Mouse (Mus musculus): Measurements from ENCODE around the gene Zfp963. TPM values are rescaled to one million over a fixed set of nuclear protein-coding genes. Genes with fewer than 3 reads are reported as not detected.
A peak's percentile ranks its signal among the peaks of the same experiment; 100 is the strongest.
"Not testable (repeated sequence)": the region's sequence is repeated elsewhere in the genome, so short reads cannot be mapped to it uniquely, and the experiment has no call there.

Zfp963 gene
- polyA plus RNA-seq, 1 experiment, result 0.22 TPM

DNA sequence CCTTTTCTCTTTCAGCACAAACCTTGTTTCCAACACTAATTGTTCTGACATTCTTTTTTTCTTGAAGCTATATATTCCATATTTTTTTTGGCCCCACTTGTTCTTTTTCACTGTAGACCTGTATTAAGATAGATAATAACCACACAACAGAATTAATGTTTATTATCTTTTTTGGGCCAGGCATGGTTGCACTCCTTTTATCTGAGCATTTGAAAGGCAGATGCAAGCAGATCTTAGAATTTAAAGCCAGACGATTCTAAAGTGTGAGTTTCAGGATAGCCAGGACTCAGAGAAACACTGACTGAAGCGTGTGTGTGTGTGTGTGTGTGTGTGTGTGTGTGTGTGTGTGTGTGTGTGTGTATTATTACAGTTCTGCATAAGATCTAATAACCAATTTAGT, 2.7 kb upstream of the Zfp963 start:
- Histone ChIP-seq H3K9me3 (no peaks in the 10 kb centered on the region), H3K4me1 (peaks cover 17% of the 10 kb centered on the region), H3K27me3 (replicated peaks) (no peaks in the 10 kb centered on the region)

DNA sequence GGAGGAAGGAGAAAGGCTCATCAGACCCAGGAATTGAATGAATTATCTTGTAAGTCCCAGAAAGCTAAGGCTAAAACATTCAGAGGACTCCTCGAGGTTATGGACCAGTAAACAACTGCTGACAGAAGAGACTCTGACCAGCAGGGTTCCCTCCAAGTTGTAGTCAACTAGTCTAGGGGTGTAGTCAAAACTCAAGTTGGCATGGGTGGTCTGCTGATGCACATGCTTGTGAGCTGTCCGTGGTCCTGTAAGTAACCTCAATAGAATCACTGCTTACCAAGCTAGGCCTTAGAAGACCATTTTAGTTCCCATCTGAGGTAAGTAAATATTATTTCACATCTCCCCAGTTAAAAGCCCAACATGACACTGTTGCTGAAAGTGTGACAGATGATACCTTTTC, 8.5 kb downstream of the Zfp963 start:
- H3K27me3 ChIP-seq (replicated peaks), result peaks cover 3% of the 10 kb centered on the region
- peaks cover 15% of the 10 kb centered on the region for H3K36me3 ChIP-seq (replicated peaks; ENCODE audit: low read length)
- TF ChIP-seq GATA1 (IDR thresholded peaks at IDR 0.05; ENCODE audit: borderline replicate concordance, low read length) (no peak), FLI1 (IDR thresholded peaks at IDR 0.05; ENCODE audit: low read length) (no peak)
- H3K9me3 ChIP-seq, result no peaks in the 10 kb centered on the region
- H3K4me3 ChIP-seq (replicated peaks), result no peak overlapping the region
- H3K4me1 ChIP-seq, result no peaks in the 10 kb centered on the region; the same call in 1 of the 2 replicates

More for the DNA sequence above, 2.7 kb upstream of the Zfp963 start:
- TF ChIP-seq FLI1 (IDR thresholded peaks at IDR 0.05; ENCODE audit: low read length), result no peak
- no peak for TF ChIP-seq GATA1 (IDR thresholded peaks at IDR 0.05; ENCODE audit: borderline replicate concordance, low read length)
- Histone ChIP-seq H3K36me3 (replicated peaks; ENCODE audit: low read length) (peaks cover 17% of the 10 kb centered on the region), H3K4me3 (replicated peaks) (no peak overlapping the region)

DNA sequence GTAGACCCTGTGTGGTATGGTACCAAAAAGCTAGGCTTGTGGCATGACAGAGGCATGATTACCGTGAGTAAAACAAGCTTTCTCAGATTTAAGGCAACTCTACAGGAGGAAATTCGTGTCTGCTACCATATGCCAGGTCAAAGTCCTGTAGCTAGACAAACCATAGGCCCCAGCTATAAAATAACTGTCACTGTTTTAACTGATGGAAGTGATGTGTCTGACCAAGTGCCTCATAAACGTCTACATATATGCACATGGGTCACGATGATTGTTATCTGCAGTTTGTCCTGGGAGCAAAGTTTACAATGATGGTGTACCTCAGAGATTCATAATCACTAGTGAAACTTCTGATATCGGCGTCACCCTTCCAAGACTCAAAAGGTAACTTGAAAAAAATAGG, 9.0 kb downstream of the Zfp963 start:
- Histone ChIP-seq H3K4me1 (no peaks in the 10 kb centered on the region; the same call in 1 of the 2 replicates), H3K27me3 (replicated peaks) (peaks cover 3% of the 10 kb centered on the region), H3K36me3 (replicated peaks; ENCODE audit: low read length) (peaks cover 15% of the 10 kb centered on the region), H3K9me3 (no peaks in the 10 kb centered on the region), H3K4me3 (replicated peaks) (no peak overlapping the region)
- TF ChIP-seq GATA1 (IDR thresholded peaks at IDR 0.05; ENCODE audit: borderline replicate concordance, low read length) (no peak), FLI1 (IDR thresholded peaks at IDR 0.05; ENCODE audit: low read length) (no peak)

DNA sequence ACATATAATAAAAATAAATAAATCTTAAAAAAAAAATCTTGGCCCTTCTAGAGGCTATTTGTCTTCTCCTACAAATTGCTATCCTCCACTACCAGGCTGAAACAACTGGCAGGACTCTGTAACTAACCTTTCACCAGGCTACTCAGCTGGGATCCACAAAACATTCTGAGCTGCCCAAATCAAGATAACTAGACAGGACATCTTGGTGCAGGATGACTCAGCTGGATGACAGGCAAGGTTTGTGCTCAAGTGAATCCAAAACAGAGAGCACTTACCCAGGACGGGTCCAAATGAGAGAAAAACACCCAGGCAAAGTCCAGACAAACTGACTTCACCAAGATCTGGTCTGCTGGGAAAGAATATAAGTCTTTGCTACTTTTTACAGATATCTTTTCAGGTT, 14.3 kb downstream of the Zfp963 start:
- no peaks in the 10 kb centered on the region for H3K4me1 ChIP-seq
- no peak for TF ChIP-seq GATA1 (IDR thresholded peaks at IDR 0.05; ENCODE audit: borderline replicate concordance, low read length)
- no peak for TF ChIP-seq FLI1 (IDR thresholded peaks at IDR 0.05; ENCODE audit: low read length)
- H3K4me3 ChIP-seq (replicated peaks), result no peak overlapping the region
- peaks cover 3% of the 10 kb centered on the region for H3K27me3 ChIP-seq (replicated peaks)
- peaks cover 3% of the 10 kb centered on the region; the same call in 1 of the 2 replicates for H3K9me3 ChIP-seq
- H3K36me3 ChIP-seq (replicated peaks; ENCODE audit: low read length), result no peaks in the 10 kb centered on the region

DNA sequence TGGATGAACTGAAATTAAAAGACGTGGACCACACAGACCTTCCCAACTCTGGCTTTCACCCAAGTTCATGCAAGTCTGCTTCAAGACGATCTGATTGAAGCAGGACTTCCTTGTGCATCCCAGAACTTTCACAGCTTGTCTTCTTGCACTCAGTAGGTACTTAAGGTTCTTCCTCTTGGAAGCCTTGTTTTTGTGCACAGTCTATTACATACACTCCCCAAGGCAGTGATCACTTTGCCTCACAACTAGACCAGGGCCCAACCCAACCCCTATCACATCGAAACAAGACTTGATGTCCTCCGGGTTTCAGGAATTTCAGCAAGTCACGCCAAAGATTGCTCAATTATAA, 32.6 kb downstream of the Zfp963 start:
- H3K4me1 ChIP-seq, result peaks cover 32% of the 10 kb centered on the region
- H3K27me3 ChIP-seq (replicated peaks), result no peaks in the 10 kb centered on the region
- peaks cover 22% of the 10 kb centered on the region for H3K36me3 ChIP-seq (replicated peaks; ENCODE audit: low read length)
- 0 out of 2 replicates have a peak, but pooled peaks cover 2% of the 10 kb centered on the region for H3K9me3 ChIP-seq
- H3K4me3 ChIP-seq (replicated peaks), result peak overlapping the region; percentile 99
- TF ChIP-seq GATA1 (IDR thresholded peaks at IDR 0.05; ENCODE audit: borderline replicate concordance, low read length) (no peak), FLI1 (IDR thresholded peaks at IDR 0.05; ENCODE audit: low read length) (no peak)

DNA sequence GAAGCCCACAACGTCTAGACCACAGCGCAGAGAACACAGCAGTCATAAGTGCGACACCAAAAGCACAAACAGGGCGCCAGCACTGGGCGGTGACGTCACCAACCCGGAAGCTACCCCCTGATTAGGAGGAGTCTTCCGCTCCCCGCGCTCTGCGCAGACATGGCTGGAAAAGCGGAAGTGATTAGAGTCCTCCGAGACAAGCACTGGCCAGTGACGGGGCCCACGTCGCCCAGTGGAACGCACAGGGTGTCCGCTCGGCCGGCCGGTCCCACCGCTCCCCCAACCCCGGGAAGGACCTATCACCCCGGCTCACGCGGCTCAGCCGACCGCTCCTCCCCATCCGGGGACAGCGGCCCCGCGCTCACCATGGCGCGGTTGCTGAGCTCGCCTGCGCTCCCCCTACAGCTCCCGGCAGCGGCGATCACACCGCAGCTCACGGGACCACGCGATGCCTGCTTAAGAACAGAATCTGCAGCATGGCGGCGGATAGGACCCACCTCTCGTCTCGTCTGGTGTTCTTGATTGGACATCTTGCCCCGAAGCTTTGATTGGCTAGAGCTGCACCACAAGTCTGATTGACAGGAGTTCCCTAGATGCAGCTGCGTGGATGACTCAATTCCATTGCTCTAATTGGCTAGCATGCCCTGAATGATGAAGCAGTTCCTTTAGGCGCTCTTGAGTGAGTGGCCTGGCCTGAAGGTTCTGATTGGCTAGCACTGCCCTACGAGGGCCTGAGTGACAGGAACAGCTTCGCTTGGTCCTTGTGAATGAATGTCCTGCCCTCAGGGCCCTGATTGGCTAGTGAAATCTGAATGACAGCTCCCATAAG, 33.2 kb downstream of the Zfp963 start:
- peak overlapping the region; percentile 99 for H3K4me3 ChIP-seq (replicated peaks)
- peaks cover 32% of the 10 kb centered on the region for H3K4me1 ChIP-seq
- H3K27me3 ChIP-seq (replicated peaks), result no peaks in the 10 kb centered on the region
- TF ChIP-seq FLI1 (IDR thresholded peaks at IDR 0.05; ENCODE audit: low read length), result peak; percentile 76
- TF ChIP-seq GATA1 (IDR thresholded peaks at IDR 0.05; ENCODE audit: borderline replicate concordance, low read length), result peak; percentile 69; the same call in 1 of the 3 replicates
- peaks cover 27% of the 10 kb centered on the region for H3K36me3 ChIP-seq (replicated peaks; ENCODE audit: low read length)
- 0 out of 2 replicates have a peak, but pooled peaks cover 2% of the 10 kb centered on the region for H3K9me3 ChIP-seq

DNA sequence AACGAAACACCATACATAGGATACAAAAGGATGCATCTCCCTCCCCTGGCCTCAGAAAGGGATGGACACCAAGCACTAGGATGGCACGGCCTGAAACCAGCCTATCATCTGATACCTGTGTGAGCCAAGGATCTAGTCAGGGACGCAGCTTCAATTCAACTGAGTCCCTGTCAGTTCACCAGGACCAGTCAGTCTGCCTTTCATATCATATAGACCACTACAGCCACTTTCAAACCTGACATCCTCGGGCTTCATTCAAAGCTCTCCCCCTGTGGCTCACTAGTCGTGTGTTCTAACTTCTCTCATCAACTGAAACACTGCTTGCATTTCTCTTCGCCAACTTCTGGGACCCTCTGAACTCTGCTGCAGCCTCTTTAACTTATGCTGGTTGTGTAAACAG, 34.4 kb downstream of the Zfp963 start:
- no peak for TF ChIP-seq GATA1 (IDR thresholded peaks at IDR 0.05; ENCODE audit: borderline replicate concordance, low read length)
- no peak for TF ChIP-seq FLI1 (IDR thresholded peaks at IDR 0.05; ENCODE audit: low read length)

DNA sequence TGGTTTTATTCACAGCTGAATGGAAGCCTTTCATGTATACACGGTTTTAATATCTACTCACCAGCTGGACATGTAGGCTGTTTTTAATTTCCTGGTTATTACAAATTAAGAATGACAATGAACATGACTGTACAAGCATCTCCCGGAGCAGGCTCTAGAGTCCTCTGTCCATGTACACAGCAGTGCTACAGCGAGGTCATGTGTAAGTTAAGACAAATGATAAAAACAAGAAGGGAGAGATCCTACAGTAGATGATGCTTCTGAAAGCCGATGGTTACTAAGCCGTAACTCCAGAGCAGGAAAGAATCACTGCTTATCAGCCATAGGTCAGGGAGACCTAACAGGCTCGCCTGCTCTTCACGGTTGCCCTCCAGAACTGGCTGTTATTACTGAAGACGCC, 36.3 kb downstream of the Zfp963 start:
- peaks cover 32% of the 10 kb centered on the region for H3K4me1 ChIP-seq
- no peak for TF ChIP-seq FLI1 (IDR thresholded peaks at IDR 0.05; ENCODE audit: low read length)
- H3K27me3 ChIP-seq (replicated peaks), result no peaks in the 10 kb centered on the region
- peaks cover 55% of the 10 kb centered on the region for H3K36me3 ChIP-seq (replicated peaks; ENCODE audit: low read length)
- H3K4me3 ChIP-seq (replicated peaks), result no peak overlapping the region
- 0 out of 2 replicates have a peak, but pooled peaks cover 3% of the 10 kb centered on the region for H3K9me3 ChIP-seq

More for the DNA sequence above, 34.4 kb downstream of the Zfp963 start:
- no peaks in the 10 kb centered on the region for H3K27me3 ChIP-seq (replicated peaks)
- peaks cover 37% of the 10 kb centered on the region for H3K36me3 ChIP-seq (replicated peaks; ENCODE audit: low read length)
- no peaks in the 10 kb centered on the region for H3K9me3 ChIP-seq
- peaks cover 32% of the 10 kb centered on the region for H3K4me1 ChIP-seq
- H3K4me3 ChIP-seq (replicated peaks), result peak overlapping the region; percentile 87

DNA sequence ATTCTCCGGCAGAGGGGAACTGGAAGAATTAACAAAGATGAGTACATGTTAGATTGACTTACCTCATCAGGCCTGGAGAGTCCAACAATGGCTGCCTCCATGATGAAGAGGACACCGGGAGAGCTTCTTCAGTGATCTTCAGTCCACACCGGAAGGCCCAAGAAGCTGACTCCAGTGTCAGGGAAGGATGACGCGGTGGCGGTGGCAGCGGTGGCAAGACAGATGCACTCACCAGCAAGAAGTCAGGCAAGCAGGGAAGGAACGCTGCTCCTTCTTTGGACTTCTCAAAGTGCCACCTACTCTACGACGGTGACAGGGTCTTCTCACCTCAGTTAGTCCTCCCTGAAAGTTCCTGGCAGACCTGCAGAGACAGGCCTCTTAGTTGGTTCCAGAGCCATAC, 39.1 kb downstream of the Zfp963 start, which contains the start of gene Zfp869:
Gene Zfp869 (minus strand): TSS at position 101 of the 400 bp plus-strand sequence.
- Histone ChIP-seq H3K36me3 (replicated peaks; ENCODE audit: low read length) (peaks cover 84% of the 10 kb centered on the region), H3K4me1 (peaks cover 26% of the 10 kb centered on the region), H3K9me3 (peaks cover 28% of the 10 kb centered on the region), H3K4me3 (replicated peaks) (peak within 1 kb of the TSS; percentile 11)
- H3K27me3 ChIP-seq (replicated peaks), result not testable (repeated sequence)

DNA sequence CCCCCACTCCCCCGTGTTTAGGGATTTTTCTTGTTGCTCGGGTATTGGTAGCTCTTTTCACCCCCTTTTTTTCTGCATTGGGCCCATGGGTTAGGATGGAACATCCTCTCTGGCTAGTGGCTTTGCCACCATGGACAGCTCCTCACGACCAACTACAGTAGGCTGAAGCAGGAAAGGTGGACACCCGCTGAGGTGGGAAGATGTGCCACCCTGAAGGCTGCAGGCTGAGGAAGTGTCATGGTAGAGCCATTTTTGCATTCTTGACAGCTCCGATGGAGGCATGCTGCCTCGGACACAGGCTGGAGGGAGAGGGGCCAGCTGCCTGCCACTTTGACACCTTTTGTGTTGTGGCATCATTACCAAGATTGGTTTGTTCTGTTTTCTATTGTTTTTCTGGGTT, 48.0 kb downstream of the Zfp963 start:
- TF ChIP-seq FLI1 (IDR thresholded peaks at IDR 0.05; ENCODE audit: low read length) (no peak), GATA1 (IDR thresholded peaks at IDR 0.05; ENCODE audit: borderline replicate concordance, low read length) (no peak)
- Histone ChIP-seq H3K4me3 (replicated peaks) (peak overlapping the region; percentile 33), H3K4me1 (no peaks in the 10 kb centered on the region; the same call in 1 of the 2 replicates), H3K9me3 (peaks cover 39% of the 10 kb centered on the region), H3K27me3 (replicated peaks) (no peaks in the 10 kb centered on the region), H3K36me3 (replicated peaks; ENCODE audit: low read length) (peaks cover 42% of the 10 kb centered on the region)

Other genes starting within 250 kb of the Zfp963 start
- gene Gm7697, start 227.0 kb downstream of the Zfp963 start, polyA plus RNA-seq (2012; ENCODE audit: insufficient read depth, low replicate concordance), result not detected in 2 replicates
- 0.07 and 1.4 TPM in 2 replicates for gene Zfp868, start 124.4 kb downstream of the Zfp963 start, polyA plus RNA-seq (2012; ENCODE audit: insufficient read depth, low replicate concordance)
- gene Zfp964, start 95.5 kb downstream of the Zfp963 start, polyA plus RNA-seq (2012; ENCODE audit: insufficient read depth, low replicate concordance), result not detected in 2 replicates
- gene Zfp869, start 39.2 kb downstream of the Zfp963 start, polyA plus RNA-seq (2012; ENCODE audit: insufficient read depth, low replicate concordance), result 0.32 TPM in 1 of 2 replicates, not detected in the other
- gene Gm20422, start 24.9 kb upstream of the Zfp963 start, polyA plus RNA-seq (2012; ENCODE audit: insufficient read depth, low replicate concordance), result not detected in 2 replicates
- gene Atp13a1, start 41.2 kb upstream of the Zfp963 start, polyA plus RNA-seq (2012; ENCODE audit: insufficient read depth, low replicate concordance), result 21.5 and 34.8 TPM in 2 replicates
- not detected in 2 replicates for gene Zfp866, start 41.2 kb upstream of the Zfp963 start, polyA plus RNA-seq (2012; ENCODE audit: insufficient read depth, low replicate concordance)
- 7.0 and 14.6 TPM in 2 replicates for gene Gmip, start 58.7 kb upstream of the Zfp963 start, polyA plus RNA-seq (2012; ENCODE audit: insufficient read depth, low replicate concordance)
- gene Lpar2, start 72.5 kb upstream of the Zfp963 start, polyA plus RNA-seq (2012; ENCODE audit: insufficient read depth, low replicate concordance), result 0.08 TPM in 1 of 2 replicates, not detected in the other
- gene Pbx4, start 82.5 kb upstream of the Zfp963 start, polyA plus RNA-seq (2012; ENCODE audit: insufficient read depth, low replicate concordance), result 1.7 TPM in 1 of 2 replicates, not detected in the other
- 0.20 TPM in 1 of 2 replicates, not detected in the other for gene Cilp2, start 137.7 kb upstream of the Zfp963 start, polyA plus RNA-seq (2012; ENCODE audit: insufficient read depth, low replicate concordance)
- gene Tssk6, start 152.2 kb upstream of the Zfp963 start, polyA plus RNA-seq (2012; ENCODE audit: insufficient read depth, low replicate concordance), result 1.3 and 5.3 TPM in 2 replicates
- 31.7 and 195 TPM in 2 replicates for gene Ndufa13, start 152.6 kb upstream of the Zfp963 start, polyA plus RNA-seq (2012; ENCODE audit: insufficient read depth, low replicate concordance)
- 4.7 and 13.7 TPM in 2 replicates for gene Yjefn3, start 152.7 kb upstream of the Zfp963 start, polyA plus RNA-seq (2012; ENCODE audit: insufficient read depth, low replicate concordance)
- gene Gatad2a, start 246.4 kb upstream of the Zfp963 start, polyA plus RNA-seq (2012; ENCODE audit: insufficient read depth, low replicate concordance), result 83.9 and 88.5 TPM in 2 replicates